Mouse (Mus musculus): ENCODE data around the gene Emx1.

The Emx1 gene

DNA sequence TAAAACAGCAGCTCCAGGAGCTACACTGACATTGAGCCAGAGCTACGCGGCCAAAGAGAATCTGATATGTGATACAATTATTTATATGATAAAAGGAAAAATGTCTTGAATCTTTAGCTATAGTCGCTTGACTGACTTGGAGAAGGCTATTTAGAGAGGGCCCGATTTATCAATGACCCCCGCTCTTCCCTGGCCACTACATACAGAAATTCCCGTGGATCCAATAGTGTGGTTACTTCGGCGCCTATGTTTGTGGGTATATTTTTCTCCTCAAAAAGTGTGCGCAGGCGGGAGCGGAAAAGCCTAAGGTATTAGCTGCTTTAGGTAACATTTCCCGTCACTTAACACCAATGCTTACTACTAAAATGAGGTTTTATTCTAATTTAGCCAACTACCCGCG is 2.1 kb downstream of the Emx1 start:
- no peak for DNase-seq (ENCODE audit: low read depth in 2 of 2, low spot score in 2 of 2)

DNA sequence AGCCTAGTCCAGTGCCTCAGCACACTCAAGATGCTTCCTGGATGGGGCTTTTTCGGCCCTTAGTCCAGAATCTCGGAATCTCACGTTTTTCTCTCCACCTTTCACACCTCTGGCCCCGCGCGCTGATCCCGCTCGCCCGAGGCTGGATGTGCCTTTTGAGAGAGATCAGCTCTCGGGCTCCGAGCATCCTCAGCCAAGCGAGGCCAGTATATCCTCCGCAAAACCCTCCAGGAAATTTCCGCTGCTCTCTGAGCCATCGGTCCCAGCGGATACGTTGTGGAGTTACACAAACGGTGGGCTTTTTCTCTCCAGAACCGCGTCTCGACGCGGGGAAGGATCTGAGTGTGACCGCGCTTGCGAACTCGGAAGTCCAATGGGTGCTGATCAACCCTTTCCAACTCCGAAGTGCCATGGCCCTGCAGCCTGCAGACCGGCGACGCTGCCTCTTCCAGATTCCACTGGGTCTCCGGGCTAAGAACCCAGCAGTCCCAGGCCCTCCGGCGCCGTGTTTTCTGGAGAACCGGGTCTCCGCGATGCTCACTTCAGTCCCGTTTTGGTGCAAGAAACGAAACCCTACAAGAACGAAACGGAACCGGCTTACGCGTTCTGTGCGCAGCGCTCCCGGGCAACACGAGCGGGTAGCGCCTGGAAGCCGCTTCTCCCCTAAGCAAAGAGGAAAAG is 2.8 kb downstream of the Emx1 start:
- no peak for DNase-seq (ENCODE audit: low read depth in 2 of 2, low spot score in 2 of 2)

DNA sequence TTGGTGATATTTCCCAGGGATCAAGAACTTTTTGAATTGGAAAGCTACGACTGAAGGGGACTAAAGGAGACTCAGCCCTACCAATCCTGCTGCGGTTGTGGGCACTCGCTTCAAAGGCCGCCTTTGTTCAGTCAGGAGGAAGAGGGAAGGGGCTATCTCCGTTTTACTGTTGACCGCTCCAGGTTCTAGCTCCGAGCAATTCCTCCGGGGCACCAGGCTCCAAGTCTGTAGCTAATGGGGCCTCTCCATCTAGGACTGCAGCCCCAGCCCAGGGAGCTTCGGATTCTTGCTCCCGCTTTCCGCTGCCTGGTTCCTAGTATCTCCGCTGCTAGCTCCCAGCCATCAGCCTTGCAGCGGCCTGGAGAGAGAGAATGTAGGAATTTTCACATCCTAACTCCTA is 3.4 kb downstream of the Emx1 start:
- no peak for DNase-seq (ENCODE audit: low read depth in 2 of 2, low spot score in 2 of 2)

DNA sequence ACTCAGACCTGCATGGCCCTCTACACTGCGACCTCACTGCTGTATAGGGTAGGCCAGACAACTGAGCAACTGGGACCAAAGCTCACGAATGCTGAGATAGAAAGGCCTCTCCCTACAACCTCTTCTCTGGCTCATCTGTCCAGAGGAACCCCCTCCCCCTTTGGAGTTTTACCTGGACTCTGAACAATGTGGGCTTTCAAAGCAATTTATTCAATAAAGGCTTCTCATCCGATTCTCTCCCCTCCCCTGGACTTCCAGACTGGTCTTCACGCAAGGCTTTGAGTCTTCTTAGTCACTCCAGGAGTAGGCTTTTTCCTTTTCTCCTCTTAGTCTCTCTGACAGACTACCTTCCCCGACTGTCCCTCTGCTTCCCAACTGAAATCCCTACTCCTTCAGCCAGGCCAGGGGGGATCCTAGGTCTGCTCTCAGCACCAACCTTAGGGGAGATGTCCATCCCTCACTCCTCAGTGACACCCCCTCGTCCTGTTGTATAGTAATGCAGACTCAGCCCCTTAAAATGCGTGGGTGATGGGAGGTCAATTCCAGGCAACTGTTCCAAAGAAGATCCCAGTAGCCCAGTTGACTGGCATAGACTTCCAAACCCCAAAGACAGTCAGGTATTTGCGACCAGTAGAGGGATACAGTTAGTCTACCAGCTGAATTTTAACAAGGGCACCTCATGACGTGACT is 4.7 kb downstream of the Emx1 start:
- no peak for DNase-seq (ENCODE audit: low read depth in 2 of 2, low spot score in 2 of 2)

DNA sequence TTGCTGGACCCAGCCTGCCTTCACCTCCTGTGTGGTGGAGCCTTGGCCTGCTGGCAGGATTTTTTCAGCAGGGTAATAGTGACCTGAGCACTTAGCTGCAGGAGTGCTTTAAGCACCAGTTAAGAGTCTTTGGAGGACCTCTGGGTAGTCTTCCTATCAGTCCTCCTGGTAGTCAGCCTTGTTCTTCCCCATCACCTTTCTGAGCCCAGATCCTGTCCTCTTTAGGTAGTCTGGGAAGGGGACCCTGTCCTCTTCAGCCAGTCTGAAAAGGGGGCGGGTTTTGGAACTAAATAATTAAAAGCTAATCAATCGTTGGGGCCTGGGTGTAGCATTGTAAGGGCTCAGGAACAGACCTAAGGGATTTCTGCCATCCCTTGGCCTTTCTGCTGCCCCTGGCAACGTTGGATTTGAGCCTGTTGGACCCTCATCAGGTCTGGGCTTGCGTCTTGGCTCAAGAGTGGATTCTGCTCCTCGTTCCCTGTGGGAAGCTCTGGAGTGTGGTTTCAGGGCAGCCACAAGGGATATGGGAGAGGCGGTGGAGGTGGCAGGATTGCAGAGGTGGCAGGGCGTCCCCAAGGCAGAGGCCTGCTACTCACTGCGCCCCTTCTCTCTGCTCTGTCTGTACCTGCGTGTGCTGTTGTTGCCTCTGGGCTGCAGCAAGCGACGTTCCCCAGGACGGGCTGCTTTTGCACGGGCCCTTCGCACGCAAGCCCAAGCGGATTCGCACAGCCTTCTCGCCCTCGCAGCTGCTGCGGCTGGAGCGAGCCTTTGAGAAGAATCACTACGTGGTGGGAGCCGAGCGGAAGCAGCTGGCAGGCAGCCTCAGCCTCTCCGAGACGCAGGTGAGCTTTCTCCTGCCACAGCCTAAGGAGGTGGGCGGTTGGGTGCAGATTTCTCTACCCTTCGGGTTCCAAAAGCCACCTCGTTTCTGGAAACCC is 6.4 kb downstream of the Emx1 start:
- DNase-seq (ENCODE audit: low read depth in 2 of 2, low spot score in 2 of 2): no peak

DNA sequence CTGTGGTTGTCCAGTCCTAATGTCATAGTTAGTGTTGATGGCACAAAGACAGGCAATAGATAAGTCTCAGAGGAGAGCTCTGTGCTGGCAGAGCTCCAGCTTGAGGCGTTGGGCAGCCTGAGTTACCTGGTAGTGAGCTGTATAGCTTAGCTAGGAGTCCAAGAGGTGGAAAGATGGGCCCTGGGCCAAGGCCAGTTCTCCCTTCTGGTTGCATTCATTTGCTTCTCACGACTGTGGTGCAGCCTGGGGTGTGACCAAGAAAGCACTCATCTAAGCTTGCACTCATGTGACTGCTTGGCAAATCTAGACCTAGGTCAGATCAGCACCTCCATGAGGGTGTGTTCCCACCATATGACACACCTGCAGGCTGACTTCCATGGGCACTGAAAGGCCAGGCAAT is 10.7 kb downstream of the Emx1 start:
- DNase-seq (ENCODE audit: low read depth in 2 of 2, low spot score in 2 of 2): no peak

DNA sequence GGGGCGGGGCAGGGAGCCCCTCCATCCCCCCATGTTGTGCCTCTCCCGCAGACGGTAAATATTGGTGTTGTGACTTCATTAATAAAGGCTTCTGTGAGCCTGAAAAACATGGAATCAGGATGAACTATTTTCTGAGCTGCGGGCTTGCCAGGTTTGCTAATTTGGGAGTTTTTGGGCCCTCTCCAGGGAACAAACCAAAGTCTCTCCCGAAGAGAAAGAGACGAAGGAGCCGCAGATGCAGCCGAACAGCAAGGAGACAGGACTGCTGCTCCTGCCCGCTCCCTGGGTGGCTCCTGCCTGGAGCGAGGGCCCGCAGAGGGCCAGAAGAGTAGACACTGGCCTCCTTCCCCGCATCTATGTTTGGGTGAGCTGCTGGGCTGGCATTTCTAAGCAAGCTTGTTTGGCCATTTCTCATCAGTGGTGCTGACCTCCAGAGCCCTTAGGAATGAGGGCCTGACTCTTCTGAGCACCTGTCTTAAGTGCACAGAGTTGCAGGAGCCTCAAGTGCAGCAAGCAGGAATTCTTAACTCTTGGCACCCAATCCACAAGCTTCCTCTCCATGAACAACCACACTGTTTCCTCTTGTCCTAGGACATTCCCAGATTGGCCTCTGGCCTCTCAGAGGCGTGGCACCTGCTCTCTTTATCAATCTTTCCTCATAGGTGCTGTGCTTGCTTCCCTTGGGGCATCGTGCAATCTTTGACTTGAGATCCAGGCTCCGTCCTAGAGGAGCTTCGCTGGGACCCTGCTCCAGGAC is 19.1 kb downstream of the Emx1 start:
- no peak for DNase-seq (ENCODE audit: low read depth in 2 of 2, low spot score in 2 of 2)

DNA sequence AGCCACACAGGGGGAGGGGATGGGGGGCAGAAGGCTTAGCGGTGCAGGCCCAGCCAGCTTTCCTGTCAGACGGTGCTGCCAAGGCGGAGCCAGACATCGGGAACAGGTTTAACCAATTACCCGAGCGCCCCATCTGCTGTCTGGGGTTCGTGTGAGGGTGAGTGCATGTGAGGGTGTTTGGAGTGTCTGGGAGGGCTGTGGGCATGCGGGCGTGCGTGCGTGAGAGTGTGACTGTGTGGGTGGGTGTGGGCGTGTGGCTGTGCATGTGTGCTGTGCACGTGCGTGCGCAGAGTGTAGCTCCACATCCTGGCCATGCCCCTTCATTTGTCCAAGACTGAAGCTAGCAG is 19.7 kb downstream of the Emx1 start:
- DNase-seq (ENCODE audit: low read depth in 2 of 2, low spot score in 2 of 2): no peak

DNA sequence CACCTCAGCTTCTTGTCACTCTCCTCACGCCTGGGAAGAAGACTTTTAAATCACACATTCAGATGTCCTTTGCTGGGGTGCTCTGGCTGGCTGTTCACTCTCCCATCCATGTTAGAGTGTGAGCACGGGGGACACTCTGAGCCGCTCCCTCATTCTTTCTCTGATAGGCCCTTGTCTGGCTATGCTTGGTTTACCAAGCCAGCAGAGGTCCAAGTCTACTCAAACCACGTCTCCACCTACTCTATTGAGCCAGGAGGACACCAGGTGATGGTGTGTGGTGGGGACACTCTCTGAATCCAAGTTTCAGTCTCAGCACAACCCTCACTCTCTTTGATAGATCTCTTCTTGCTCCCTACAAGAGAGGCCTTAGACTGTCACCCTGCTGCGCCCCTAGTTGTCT is 20.1 kb downstream of the Emx1 start:
- no peak for DNase-seq (ENCODE audit: low read depth in 2 of 2, low spot score in 2 of 2)

DNA sequence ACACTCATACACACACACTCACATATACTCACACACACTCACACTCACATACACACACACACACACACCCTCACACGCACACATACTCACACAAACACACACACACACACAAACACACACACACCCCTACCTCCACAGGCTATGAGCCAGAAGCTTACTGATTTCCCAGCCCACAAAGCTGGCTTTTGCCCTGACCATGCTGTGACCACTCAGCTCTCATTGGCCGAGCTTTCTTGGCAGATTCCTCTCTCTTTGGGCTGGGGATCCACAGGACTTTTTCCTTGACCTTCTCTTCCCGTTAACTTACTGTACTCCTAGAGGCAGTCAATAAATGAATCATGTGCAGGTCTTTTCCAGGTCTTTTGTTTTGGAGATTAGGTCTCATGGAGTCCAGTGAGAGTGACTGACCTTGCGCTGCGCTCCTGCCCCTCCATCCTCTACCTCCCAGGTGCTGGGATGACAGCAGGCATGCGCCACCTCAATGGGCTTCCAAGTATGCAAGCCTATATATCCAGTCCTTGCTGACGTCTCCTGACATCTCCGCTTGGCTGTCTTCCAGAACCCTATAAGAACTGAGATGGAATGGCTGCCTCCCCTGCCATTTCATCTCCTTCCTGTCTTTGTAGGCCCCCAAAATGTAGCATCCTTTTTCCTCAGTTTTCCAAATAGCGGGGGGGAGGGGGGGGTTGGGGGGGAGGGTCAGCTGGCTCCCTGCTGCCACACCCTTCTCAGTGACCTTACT is 22.2 kb downstream of the Emx1 start:
- DNase-seq (ENCODE audit: low read depth in 2 of 2, low spot score in 2 of 2): no peak

DNA sequence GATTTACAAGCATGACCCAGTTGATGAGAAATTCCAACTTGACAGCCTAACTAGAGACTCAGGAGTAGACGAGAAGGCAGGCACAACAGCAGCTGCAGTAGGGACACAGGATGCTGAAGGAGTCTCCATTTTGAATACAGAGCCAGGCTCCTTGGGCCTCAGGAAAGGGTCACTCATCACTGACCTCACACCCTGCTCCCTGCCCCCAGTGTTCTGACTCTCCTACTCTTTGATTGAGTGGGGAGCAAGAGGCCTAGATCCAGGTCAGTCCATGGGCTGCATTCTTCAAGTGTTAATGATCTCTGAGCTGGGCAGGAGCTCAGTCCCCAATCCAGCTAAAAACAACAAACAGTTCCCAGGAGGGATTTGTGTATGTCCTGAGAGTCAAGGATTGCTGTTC is 23.4 kb downstream of the Emx1 start:
- no peak for DNase-seq (ENCODE audit: low read depth in 2 of 2, low spot score in 2 of 2)

DNA sequence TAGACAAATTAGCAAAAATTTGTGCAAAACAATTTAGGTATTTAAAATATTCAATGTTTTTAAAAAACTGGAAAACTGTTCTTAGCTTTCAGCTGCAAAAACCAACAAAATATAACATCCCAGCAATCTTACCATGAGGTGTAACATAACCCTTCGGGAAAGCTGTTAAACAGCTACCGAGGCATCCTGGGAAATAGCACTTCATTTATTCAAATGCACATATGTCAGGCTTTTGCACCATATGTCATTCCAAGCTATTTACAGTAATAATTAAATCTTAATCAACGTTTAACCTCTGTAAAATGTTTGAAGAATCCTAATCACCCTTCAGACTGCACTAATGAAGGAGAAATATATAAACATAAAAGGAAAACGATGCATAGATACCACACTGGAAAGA is 31.0 kb downstream of the Emx1 start:
- no peak for DNase-seq (ENCODE audit: low read depth in 2 of 2, low spot score in 2 of 2)

DNA sequence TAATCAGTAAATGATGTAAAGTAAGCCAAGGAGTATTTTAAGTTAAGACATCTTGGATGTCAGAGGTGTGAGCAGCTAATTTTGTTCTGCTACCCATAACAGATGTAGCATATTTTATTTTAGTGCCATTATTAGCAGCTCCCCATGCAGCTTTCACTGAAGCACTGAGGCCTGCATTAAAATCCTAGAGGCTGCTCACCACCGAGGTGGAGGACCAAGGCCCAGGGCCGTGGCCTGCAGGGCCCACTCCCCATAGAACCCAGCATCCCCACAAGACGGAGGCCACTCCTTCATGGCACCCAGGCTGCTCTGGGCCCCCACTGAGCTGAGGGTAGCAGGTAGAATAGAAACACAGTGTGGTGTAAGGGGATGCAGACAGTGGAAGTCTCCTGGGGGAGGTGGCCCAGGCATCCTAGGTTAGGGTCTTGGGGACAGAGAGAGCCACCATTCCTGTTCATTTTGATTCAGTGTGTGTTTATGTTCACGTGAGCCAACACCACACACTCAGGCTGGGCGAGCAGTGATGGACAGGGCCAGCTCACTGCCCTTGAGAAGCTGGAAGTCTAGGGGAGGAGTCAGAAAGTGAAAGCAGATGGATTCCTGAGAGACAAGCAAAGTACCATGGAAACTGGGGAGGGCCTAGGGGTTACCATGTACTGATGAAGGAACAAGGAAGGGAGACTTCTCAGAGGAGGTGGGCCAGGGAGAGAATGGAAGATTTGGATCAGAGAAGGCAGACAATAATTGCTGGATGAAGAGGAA is 31.6 kb downstream of the Emx1 start:
- no peak for DNase-seq (ENCODE audit: low read depth in 2 of 2, low spot score in 2 of 2)

DNA sequence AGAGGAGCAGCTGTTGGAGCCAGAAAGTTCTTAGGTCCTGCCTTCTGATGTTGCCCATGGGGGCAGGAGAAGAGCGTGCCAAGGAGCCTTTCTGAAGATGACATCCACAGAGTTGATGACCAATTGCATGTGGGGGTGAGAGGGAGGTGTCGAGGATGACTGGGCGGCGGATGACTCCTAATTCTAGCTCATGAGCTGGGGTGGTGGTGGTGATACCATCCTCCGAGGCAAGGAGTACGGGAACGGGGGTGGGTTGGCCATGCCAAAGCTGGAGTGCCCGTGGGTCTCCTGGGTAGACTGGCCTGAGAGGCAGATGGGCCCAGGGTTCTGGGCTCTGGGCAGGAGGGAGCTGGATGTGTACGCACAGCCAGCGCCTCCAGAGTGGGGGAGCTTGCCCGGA is 32.5 kb downstream of the Emx1 start:
- no peak for DNase-seq (ENCODE audit: low read depth in 2 of 2, low spot score in 2 of 2)

DNA sequence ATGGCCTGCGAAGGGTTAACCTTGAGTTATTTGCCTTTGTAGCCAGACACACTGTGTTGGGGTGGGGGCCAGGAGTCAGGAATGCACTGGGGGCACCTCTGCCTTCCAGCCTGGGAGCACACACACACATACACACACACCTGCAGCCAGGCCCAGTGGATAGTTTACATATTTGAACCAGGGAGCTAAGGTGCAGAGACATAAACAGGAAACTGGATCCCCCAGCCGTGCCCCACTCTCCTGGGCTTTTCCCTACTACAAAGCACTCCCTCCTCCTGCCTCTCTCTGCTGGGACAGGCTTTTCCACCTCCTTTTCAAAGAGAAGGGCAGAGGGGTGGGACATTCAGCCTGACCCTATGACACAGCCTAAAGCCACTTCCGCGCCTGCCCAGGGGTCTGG is 33.7 kb downstream of the Emx1 start:
- no peak for DNase-seq (ENCODE audit: low read depth in 2 of 2, low spot score in 2 of 2)

DNA sequence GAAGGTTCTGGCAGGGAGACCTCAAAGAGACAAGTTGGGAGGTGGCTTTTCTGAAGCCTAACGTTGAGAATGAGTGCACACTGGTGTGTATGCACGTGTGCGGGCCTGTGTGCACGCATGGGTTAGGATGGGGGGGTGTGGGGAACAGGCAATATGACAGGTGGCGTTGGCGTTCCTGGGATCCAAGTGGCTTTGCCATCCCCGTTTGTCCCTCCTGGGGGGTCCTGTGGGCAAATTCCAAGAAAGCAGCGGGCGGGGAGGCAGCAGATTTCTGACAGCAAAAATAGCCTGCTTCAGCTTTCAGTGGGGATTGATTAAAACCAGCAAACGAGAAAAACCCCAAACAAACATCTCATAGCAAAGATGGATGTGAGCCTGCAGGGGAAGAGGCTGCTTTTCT is 35.3 kb downstream of the Emx1 start:
- no peak for DNase-seq (ENCODE audit: low read depth in 2 of 2, low spot score in 2 of 2)

DNA sequence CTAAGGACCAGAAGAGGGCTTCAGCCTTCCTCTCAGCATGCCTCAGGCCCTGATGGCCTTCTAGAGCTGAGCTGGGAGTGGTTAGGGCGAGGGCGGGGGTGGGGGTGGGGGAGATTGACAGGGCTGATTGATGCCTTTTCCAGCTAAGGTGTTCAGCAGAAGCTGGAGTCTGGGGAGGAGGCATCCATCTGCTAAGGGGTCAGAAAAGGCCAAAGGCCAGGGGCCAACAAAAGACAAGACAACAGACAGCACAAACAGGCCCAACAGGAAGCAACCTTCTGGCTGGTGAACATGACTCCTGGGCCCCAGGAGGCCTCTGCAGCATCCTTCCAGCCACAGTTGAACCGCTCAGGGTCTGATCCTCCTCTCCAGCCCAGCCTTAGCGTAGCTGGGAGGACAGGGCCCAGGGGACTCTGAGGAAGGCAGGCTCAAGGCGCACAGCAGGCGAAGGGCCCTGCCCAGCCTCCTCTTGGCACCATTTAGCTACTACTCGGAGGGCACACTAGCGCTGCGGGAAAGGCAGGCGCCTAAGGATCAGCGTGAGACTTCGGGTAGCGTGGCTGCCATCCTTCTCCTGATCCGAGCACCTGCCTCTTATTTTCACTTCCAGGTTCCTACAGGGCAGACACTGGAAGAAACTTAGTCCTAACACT is 36.4 kb downstream of the Emx1 start:
- no peak for DNase-seq (ENCODE audit: low read depth in 2 of 2, low spot score in 2 of 2)

DNA sequence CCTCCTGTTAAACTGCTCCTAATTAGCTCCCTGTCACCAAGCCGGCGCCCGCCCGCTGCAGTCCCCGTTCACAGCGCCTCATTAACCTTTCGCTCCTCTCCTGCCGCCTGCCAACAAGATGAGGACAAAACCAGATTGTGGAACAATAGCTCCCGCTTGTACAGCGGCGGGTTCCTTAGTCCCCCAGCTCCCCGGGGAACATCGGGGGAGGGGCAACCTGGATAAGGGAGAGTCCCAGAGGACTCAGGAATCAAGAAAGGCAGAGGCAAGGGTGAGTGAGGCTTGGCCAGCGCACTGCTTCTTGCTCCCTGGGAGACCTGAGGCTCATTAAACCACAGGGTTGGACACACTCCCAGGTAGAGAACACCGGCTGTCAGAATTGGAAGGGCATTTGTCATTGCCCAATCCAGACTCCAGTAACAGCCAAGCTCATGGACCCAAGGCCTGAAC is 37.2 kb downstream of the Emx1 start:
- no peak for DNase-seq (ENCODE audit: low read depth in 2 of 2, low spot score in 2 of 2)

DNA sequence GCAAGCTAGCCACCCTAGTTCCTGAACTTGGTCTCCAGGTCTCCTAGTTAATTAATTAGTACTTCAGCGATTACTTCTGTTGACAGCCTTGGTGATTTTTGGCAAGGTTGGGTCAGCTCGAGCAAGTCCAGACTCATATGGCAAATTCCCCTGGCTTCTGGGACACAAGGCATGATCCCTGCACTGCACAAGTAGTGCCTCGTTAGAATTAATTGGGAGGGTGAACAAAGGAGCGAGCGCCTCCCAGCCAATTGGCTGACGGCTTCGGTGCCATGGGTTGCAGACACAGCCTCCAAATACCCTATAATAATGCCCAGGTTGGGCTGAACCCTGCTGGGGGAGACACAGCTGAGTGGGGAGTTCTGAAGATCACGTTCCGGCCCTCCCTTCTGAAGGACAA is 39.3 kb downstream of the Emx1 start:
- DNase-seq (ENCODE audit: low read depth in 2 of 2, low spot score in 2 of 2): no peak
